Mouse (Mus musculus) brain, embryonic 18.5 days (tissue): ENCODE measurements around the gene Cox4i1.

ENCODE experiments used
- DNase-seq: peaks from one replicate; pipeline ENCODE4 v3.0.0-alpha.2; 2012; ENCODE audit warnings: low read depth, low spot score

Gene Cox4i1

DNA sequence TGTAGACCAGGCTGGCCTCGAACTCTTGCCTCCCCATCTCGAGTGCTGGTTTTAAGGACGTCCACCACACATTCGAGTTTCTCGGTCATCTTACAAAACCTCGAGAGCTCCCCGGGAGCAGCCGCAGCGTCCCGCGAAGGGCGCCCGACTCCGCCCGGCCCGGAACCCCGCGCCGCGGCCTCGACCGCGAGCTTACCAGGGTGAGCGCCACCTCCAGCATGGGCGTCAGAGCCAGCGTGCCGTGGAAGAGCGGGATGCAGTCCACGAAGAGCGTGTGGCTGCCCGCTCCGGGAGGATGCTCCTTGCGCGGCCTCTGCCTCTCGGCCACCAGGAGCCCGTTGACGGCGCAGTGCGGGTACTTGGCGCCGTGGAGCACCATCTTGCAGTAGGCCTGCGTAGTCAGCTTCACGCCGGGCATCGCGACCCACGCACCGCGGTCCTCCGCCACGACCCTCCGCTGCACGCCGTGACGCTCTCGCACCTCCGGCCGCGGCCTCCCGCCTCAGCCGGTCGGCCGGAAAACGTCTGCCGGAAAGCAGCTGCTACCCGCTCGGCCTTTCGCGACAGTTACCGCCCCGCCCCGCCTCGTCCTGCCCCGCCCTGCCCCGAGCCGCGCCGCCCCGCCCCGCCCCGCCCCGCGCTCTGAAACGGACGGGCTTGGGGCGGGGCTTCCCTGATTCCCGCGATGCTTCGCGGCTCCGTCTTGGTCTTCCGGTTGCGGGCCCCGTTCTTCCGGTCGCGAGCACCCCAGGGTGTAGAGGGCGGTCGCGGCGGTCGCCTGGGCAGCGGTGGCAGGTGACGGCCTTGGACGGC lies at the start of gene Cox4i1, which contains the start of gene Gm27021:
Cox4i1 (plus strand) TSS at position 662 of the 813 bp plus-strand sequence.
Gm27021 (minus strand) TSS at position 519 of the 813 bp plus-strand sequence.
- peak; percentile 86 for DNase-seq

GRCm38 (mm10) chr8:120619235-120620180 lies 48.5 kb upstream of the Cox4i1 start:
- DNase-seq, result no peak

- DNase-seq, result no peak
Observed at GRCm38 (mm10) chr8:120620441-120620840, 47.6 kb upstream of the Cox4i1 start.

DNA sequence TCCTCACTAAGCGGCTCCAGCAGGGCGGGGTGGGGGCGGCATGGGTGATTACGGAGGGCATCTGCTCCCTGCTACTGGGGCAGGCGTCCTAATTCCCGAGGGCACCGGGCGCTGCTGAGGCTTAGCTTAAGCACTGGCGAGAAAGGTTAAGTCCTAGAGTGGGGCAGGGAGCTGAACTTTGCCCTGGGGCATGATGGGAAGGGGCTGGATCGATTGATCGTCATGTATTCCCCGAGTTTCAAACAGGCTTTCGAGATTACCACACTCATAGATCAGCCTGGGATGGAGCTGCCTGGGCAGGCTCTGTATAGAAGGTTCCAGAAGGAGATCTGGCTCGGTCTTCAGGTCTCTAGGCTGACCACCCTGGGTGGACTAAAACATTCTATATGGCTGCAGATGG lies 45.9 kb upstream of the Cox4i1 start:
- DNase-seq, result no peak

DNA sequence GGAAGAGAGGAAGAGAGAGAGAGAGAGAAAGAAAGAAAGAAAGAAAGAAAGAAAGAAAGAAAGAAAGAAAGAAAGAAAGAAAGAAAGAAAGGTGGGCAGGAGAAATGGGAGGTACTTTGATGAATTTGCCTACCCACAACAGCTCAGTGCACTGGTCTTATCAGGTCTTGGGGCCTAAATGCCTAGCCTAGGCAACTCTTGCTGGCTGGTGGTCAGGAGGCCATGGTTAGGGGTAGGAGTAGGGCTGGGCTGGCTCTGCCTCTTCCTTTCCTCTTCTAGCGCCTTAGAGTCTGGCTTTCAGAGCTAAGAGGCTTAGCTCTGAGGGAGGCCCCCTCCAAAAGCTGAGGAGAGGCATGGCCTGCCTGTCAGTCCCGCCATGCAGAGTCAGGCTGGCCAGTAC lies 44.4 kb upstream of the Cox4i1 start:
- no peak for DNase-seq

DNA sequence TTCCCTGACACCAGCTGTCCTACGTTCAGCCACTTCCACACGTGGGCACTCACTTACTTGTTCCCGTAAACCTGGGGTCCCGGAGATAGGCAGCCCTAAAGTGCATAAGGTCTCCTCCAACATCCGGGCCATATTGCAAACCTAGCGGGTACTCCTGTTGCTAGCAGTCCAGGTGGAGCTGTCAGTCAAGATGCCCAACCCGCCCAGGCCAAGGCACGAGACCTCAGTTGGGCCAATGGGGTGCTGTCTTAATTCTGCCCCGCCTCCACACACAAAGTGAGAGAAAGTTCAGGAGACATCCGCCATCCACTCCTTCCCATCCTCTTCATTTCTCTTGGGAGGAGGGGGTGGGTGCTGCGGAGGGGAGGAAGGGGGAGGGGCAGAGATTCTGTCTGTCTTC lies 41.6 kb upstream of the Cox4i1 start:
- DNase-seq, result no peak

GRCm38 (mm10) chr8:120627298-120627697 lies 40.7 kb upstream of the Cox4i1 start:
- no peak for DNase-seq

DNA sequence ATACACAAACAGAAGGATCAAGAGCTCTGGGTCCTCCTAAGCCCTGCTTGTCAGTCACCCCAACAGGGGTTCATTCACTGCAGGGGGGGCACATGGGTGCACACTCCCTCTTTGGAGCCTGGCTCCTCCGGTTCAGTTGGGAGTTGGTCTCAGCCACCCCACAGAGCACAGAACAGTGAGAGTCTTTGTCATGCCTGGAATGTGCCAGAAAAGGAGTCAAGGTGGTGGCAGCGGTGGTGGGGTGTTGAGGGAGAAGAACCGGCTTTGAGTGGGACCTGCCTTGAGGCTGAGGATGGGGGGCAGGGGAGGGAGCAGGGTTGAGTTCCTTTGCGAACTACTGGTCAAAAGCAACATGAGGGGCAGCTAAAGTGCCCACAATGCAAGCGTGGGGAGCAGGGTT lies 38.0 kb upstream of the Cox4i1 start:
- no peak for DNase-seq

DNA sequence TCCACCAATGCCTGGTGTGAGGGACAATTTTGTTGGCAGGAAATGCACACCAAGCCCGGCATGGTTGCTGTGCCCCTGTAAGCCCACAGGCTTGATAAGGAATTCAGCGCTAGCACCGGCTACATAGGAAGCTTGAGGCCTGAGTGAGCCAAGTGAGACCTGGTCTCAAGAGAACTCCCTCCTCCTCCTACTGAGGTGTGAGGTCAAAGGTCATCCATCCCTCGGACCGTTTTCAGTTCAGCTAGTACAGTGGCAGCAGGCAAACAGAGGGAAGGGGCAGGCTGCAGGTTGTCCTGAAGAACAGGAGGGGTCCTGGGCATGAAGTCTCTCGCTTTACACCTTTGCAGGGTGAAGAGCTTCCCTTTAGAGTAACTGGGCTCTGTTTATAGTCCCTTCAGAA lies 37.2 kb upstream of the Cox4i1 start:
- no peak for DNase-seq

DNA sequence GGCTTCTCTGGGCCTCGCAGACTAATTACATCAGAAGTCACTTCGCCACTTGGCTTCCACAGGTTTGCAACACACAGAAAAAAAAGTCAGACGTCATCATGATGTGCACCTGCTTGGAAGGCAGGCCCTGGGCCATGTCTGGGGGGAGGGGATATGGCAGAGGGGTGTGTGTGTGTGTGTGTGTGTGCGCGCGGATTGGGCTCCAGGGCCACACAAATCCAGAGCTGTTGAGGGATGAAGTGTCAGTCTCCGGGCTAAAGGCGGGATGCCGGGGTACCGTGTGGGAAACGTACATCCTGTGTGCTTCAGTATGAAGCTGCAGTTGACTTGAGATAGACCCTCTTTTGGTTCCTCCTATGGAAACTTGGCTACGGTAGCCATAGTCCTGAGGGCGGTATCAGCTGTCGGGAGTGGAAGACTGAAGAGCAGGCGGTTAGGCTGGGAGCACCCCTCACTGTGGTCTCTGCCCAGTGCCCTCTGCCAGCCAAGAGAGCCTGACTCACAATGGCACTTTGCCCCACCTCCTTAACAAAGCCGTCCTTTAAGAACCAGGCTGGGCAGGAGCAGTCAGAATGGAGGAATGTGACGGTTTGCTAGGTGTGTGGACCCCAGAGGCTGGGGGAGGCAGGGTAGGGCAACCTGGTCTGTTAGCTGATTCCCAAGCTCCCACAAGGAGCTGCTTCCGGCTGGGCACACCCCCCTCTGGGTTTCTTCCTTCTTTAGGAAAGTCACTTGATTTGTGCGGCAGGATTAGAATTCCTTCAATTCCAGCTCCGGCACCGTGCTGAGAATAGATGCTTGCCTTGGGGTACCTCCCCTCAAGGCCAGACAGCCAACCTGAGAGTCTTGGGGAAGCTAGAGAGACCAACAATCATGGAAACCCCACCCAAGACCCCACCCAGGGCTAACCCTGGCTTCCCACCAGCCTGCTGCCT lies 36.3 kb upstream of the Cox4i1 start:
- no peak for DNase-seq

DNA sequence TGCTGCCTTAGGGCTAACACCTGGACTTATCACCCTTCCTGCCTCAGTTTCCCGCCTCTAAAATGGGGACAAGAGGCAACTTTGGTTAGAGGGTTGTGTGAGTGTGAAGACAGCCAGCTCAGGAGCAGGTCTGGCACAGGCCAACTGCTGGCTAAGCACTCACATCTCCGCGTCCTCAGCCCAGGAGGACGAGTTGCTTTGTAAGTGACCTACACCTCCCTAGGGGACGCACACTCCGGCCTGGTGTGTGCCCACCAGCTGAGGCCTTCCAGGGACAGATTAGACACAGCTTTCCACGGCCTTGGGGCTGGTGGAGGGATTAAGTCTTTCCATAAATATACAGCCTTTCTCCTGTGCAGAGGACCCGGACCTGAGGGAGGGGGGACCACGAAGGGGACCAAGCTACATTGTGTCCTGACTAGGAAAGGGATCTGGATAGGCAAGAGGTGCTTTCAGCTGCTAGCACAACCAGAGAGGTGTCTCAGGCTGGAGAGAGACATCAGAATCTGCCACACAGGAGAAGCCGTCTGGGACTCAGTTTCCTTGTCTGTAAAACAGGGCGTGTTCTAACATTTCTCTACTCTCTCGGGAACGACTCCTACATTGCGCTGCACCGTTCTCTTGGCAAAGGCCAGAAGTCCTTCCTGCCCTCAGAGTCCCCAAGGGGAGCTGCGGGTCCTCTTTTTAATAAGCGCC lies 34.9 kb upstream of the Cox4i1 start:
- no peak for DNase-seq

DNA sequence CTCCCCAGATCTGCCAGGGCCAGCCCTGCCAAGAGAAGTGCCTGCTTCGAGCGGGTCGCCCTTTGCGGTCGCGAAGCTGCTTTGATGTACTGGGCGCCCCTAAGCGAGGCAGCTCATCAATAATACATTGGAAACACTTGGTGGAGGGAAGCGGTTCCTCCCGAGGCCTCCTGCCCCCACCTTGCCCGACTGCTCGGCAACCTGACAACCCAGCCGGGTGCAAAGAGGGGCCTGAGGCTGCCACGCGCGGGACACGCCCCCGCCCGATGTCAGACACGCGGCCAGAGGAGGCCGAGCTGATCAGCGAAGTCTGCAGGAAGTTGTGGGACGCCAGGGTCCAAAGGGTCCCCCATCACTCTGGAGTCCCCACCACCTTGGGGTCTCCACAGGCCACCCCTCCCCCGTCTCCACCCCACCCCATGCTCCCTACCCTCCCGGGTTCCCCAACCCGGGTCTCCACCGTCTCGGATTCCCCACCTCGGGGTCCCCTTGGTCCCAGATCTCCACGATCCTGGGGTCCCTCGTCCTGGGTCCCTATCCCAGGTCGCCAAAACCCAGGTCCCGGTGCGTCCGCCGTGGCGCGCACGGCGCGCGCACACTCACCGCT lies 34.3 kb upstream of the Cox4i1 start:
- no peak for DNase-seq

- DNase-seq, result no peak
Observed at GRCm38 (mm10) chr8:120634329-120634839, 33.6 kb upstream of the Cox4i1 start.

GRCm38 (mm10) chr8:120641245-120641644 lies 26.8 kb upstream of the Cox4i1 start:
- DNase-seq, result no peak

- no peak for DNase-seq
Observed at GRCm38 (mm10) chr8:120642031-120642662, 25.9 kb upstream of the Cox4i1 start.

DNA sequence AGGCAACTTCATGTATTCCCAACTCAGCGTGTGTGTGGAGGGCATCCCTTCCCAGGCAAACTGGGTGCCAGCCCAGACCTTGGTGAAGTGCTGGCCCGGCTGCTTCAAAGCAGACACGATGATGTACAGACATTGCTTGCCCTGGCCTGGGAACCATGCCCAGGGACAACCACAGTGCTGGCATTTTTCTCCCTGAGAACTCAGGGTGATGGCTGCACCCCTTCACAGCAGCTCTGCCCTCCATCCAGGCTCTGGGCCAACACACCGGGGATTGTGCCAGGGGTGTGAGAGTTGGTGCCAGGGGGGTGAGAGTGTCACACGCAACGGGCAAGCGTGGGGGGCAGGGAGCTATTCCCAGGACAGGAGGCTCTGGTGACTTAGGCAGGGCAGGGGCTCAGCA lies 23.4 kb upstream of the Cox4i1 start:
- peak; percentile 55 for DNase-seq

DNA sequence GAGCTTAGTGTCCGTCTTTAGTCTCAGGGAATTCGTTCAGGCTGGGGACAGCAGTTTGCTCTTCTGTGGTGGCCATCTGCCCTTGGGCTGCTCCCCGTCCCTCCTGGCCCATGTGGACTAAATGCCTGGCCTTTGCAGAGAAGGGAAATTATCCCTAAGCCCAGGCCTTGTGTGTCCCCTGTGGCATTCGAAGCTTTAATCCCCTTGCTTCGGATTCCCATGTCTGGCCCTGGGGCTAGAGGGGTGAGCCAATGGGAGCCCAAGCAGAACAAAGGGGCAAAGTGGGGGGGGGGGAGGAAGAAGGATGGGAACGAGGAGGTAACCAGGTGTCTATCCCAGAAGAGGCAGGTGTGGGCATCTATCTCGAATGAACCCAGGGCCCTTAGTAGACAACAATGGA lies 20.5 kb upstream of the Cox4i1 start, which contains the start of gene 1190005I06Rik:
1190005I06Rik (minus strand) TSS at position 101 of the 400 bp plus-strand sequence.
- DNase-seq, result no peak

DNA sequence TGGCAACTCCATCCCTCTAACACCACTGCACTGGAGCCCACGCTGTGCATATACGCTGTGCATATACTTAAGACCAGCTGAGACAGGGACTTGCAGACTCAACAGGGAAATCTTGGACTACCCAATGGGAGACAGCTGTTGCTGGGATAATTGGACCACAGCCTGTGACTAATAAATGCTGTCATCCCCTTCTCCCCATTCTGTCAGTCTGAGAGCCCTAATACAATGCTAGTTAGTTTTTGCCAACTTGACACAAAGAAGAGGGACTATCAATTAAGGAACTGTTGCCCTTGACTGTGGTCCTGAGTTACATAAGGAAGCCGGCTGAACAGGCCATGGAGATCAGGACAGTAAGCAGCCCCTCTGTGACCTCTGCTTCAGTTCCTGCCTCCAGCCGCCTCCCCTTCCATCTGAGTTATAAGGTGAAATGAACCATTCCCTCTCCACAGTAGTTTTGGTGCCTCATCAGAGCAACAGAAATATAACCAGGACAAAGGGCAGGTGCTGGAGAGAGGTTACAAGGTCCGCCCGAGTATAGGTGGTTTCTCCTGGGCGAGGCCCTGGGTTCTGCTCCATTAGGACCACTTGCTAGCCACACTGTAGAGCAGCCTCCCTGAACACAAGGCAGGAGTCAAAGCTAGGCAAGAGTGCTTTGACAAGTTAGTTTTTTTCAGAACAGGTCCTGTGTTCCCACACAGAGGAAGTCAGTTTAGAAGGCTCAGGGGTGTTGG lies 11.5 kb upstream of the Cox4i1 start:
- DNase-seq, result no peak

DNA sequence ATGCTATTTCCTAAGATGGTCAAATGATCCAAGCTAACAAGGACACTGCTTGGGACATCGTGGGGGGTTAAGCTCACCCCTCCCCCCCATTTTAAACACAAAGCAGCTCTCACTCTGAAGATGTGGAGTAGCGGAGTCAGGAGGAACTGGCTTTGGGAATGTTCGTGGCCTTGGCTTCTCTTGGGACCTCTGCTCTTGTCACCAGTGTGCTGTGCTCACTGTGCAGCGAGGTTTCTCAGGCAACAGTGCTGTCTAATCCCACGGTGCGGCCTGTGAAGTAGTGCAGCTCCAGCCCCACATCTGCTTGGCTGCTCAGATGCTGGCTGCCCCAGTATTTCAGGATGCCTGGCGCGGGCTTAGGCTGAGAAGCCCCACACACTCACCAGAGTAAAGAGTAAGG lies 10.6 kb upstream of the Cox4i1 start:
- no peak for DNase-seq
